Comparison of ENCODE assay signal across 23 mouse cellular contexts in the genomic region with DNA sequence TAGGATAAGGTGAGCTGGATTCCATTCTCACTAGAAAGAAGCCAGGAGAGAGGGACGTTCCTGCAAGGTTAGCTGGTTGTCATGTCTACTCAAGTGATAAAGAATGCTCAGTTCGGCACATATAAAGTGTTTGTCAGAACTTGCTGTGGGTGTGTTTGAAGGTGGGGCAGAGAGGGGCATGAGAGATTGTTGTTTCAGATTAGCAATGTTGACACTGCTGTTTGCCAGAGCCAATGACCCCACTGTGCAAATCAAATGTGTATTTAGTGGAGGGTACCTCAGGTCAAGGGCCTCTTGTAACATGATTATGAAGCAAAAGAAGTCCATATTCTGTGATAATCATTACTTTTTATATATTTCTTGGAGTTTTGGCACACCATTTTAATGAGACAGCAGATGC. TPM values are rescaled to one million over a fixed set of nuclear protein-coding genes. Genes with fewer than 3 reads are reported as not detected.
DNase-seq lines count a peak whose midpoint lies in the region; ATAC-seq lines count a peak whose summit lies in the region.
"Had no signal": no experiment of that assay in that cellular context is flagged by ENCODE, and none has a peak within 500 bp of the region (broad histone marks: within the 10 kb centered on the region; RNA-seq: fewer than 3 reads in every experiment).

No protein-coding gene starts in this region.

- WGBS in liver, embryonic 15.5 days (ENCODE audit: insufficient replicate concordance): 32% methylated on average over 2 of the region's 2 CpGs

- no peaks in the 10 kb centered on the region for H3K36me3 ChIP-seq in liver, embryonic 15.5 days (replicated peaks)
- H3K36me3 ChIP-seq: embryonic facial prominence, embryonic 10.5 days; forebrain, embryonic 15.5 days; heart, embryonic 13.5 days; hindbrain, embryonic 12.5 days; limb, embryonic 12.5 days; lung, embryonic 15.5 days; midbrain, embryonic 12.5 days had no signal

- no peaks in the 10 kb centered on the region for H3K9me3 ChIP-seq in liver, embryonic 15.5 days (replicated peaks)
- H3K9me3 ChIP-seq: embryonic facial prominence, embryonic 10.5 days; forebrain, embryonic 15.5 days; heart, embryonic 13.5 days; hindbrain, embryonic 12.5 days; limb, embryonic 12.5 days; lung, embryonic 15.5 days; midbrain, embryonic 12.5 days had no signal

- H3K9ac ChIP-seq in liver, embryonic 15.5 days: no peak overlapping the region
- H3K9ac ChIP-seq: forebrain, embryonic 15.5 days; heart, embryonic 13.5 days; hindbrain, embryonic 12.5 days; limb, embryonic 12.5 days; lung, embryonic 15.5 days; midbrain, embryonic 12.5 days had no signal

- no peak overlapping the region for H3K4me2 ChIP-seq in liver, embryonic 15.5 days
- H3K4me2 ChIP-seq: forebrain, embryonic 15.5 days; heart, embryonic 13.5 days; hindbrain, embryonic 12.5 days; limb, embryonic 12.5 days; lung, embryonic 15.5 days; midbrain, embryonic 12.5 days had no signal

- peak; percentile 20 to 35 for DNase-seq in lung, adult 18-20 months
- DNase-seq in lung, postnatal 14 days: no peak
- DNase-seq in urinary bladder, postnatal 36 days (ENCODE audit: low spot score in 2 of 2): peak; percentile 26 to 29
- DNase-seq in urinary bladder, postnatal 25 days (ENCODE audit: low spot score): no peak
- DNase-seq in embryo, embryonic 10 days (ENCODE audit: low spot score): no peak
- DNase-seq in ovary, postnatal 10 days (ENCODE audit: low spot score): no peak
- DNase-seq: adrenal gland, postnatal 14 days; cerebellum, adult 9-10 months; gastrocnemius, postnatal 14 days; heart, adult 2 months; kidney, adult 9 months; kidney, postnatal 25 days; thymus, postnatal 14 days had no signal

- no peak overlapping the region for H3K27ac ChIP-seq in liver, embryonic 15.5 days (replicated peaks)
- H3K27ac ChIP-seq: embryonic facial prominence, embryonic 10.5 days; forebrain, embryonic 15.5 days; heart, adult 2 months; heart, embryonic 13.5 days; hindbrain, embryonic 12.5 days; layer of hippocampus, adult 2 months; limb, embryonic 12.5 days; lung, embryonic 15.5 days; midbrain, embryonic 12.5 days had no signal

- no peaks in the 10 kb centered on the region for H3K27me3 ChIP-seq in liver, embryonic 15.5 days
- H3K27me3 ChIP-seq: forebrain, embryonic 15.5 days; heart, embryonic 13.5 days; hindbrain, embryonic 12.5 days; limb, embryonic 12.5 days; lung, embryonic 15.5 days; midbrain, embryonic 12.5 days had no signal

- peak; percentile 75 for ATAC-seq in liver, embryonic 15.5 days (ENCODE audit: insufficient read depth)
- ATAC-seq: CD4-positive, CD25-positive, alpha-beta regulatory T cell, adult 4 months; forebrain, embryonic 15.5 days had no signal

- H3K4me1 ChIP-seq in liver, embryonic 15.5 days (replicated peaks): no peaks in the 10 kb centered on the region
- H3K4me1 ChIP-seq: embryonic facial prominence, embryonic 10.5 days; forebrain, embryonic 15.5 days; heart, embryonic 13.5 days; hindbrain, embryonic 12.5 days; limb, embryonic 12.5 days; lung, embryonic 15.5 days; midbrain, embryonic 12.5 days had no signal

- H3K4me3 ChIP-seq in liver, embryonic 15.5 days (replicated peaks): no peak overlapping the region
- H3K4me3 ChIP-seq: embryonic facial prominence, embryonic 10.5 days; forebrain, embryonic 15.5 days; heart, adult 2 months; heart, embryonic 13.5 days; hindbrain, embryonic 12.5 days; layer of hippocampus, adult 2 months; limb, embryonic 12.5 days; lung, embryonic 15.5 days; midbrain, embryonic 12.5 days had no signal

RNA-seq across cellular contexts. Expression of a gene that starts 39.1 kb away (rescaled TPM):
- polyA plus RNA-seq in liver, embryonic 15.5 days (2015; fragmentation: Nextera tagmentation; extraction: Ambion mirVana): 22.8 and 23.4 TPM in 2 replicates

RNA-seq across cellular contexts. Expression of a gene that starts 45.1 kb away (rescaled TPM):
- 14.8 and 29.6 TPM in 2 replicates for polyA plus RNA-seq in liver, embryonic 15.5 days (2015; fragmentation: Nextera tagmentation; extraction: Ambion mirVana)
- polyA plus RNA-seq: CD4-positive, CD25-positive, alpha-beta regulatory T cell, adult 4 months had no signal

Comparison
In these comparisons a context has a peak if more than half of its experiments do, and no peak if none do; other contexts are left out.
1. DNase-seq: peak in lung, adult 18-20 months (2 of 2) and urinary bladder, postnatal 36 days (2 of 2); none in lung, postnatal 14 days (single experiment), urinary bladder, postnatal 25 days (single experiment), embryo, embryonic 10 days (single experiment) and ovary, postnatal 10 days (single experiment).